23 mouse cellular contexts compared by ENCODE assay signal in the genomic region with DNA sequence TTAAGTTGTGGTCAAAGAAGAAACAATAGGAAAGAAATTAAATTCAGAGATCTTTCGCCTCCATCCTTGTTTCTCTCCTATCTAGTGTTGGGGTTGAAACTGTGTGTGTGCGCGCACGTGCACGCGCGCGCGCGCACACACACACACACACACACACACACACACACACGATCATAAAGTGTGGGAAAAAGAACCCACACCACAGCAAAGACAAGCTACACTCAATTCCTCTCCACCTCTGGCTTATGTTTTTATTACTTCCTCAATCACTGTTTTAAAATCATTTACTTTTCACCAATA. TPM values are rescaled to one million over a fixed set of nuclear protein-coding genes. Genes with fewer than 3 reads are reported as not detected.
A peak's percentile ranks its signal among the peaks of the same experiment; 100 is the strongest.
DNase-seq lines count a peak whose midpoint lies in the region; ATAC-seq and TF ChIP-seq lines count a peak whose summit lies in the region.
"Had no signal": no experiment of that assay in that cellular context is flagged by ENCODE, and none has a peak within 500 bp of the region (broad histone marks: within the 10 kb centered on the region; RNA-seq: fewer than 3 reads in every experiment).

No protein-coding gene starts in this region.

- H3K79me2 ChIP-seq in liver, adult 2 months (ENCODE audit: control insufficient read depth, insufficient read depth, low read length) = peaks cover 47% of the 10 kb centered on the region
- peaks cover 88% of the 10 kb centered on the region for H3K79me2 ChIP-seq in MEL (ENCODE audit: control insufficient read depth, insufficient read depth, low read length, poor library complexity)
- peaks cover 100% of the 10 kb centered on the region for H3K79me2 ChIP-seq in myocyte (ENCODE audit: control insufficient read depth, insufficient read depth)

- no peak for ATAC-seq in intestine, embryonic 16.5 days
- ATAC-seq in intestine, embryonic 15.5 days = no peak
- no peak for ATAC-seq in CD4-positive, CD25-positive, alpha-beta regulatory T cell, adult 4 months
- ATAC-seq: activated CD4-positive, CD25-positive, alpha-beta regulatory T cell, adult 4 months; forebrain, postnatal 0 days; hindbrain, postnatal 0 days had no signal

- no peak for TF ChIP-seq CTCF in liver, adult 2 months (IDR thresholded peaks at IDR 0.05; ENCODE audit: low read depth, low read length)
- TF ChIP-seq CTCF in MEL (IDR thresholded peaks at IDR 0.05 in 2 of 3, conservative IDR thresholded peaks at IDR 0.05 in 1 of 3; ENCODE audit: control insufficient read depth in 1 of 3, insufficient read depth in 1 of 3, low read depth in 2 of 3, low read length in 3 of 3, poor library complexity in 1 of 3, severe bottlenecking in 1 of 3) = no peak
- TF ChIP-seq CTCF in thymus, adult 2 months (IDR thresholded peaks at IDR 0.05; ENCODE audit: borderline replicate concordance, control insufficient read depth, extremely low read depth, insufficient read depth, low read length, poor library complexity) = no peak

- TF ChIP-seq RAD21 in MEL (IDR thresholded peaks at IDR 0.05; ENCODE audit: low read depth, low read length) = no peak

- no peak for TF ChIP-seq POLR2A in liver, adult 2 months (IDR thresholded peaks at IDR 0.05; ENCODE audit: extremely low read depth, insufficient read depth, low read length)
- no peak for TF ChIP-seq POLR2A in MEL (IDR thresholded peaks at IDR 0.05; ENCODE audit: control insufficient read depth in 1 of 2, insufficient read depth in 1 of 2, low read depth in 1 of 2, low read length in 2 of 2, poor library complexity in 1 of 2)
- no peak for TF ChIP-seq POLR2A in myocyte (IDR thresholded peaks at IDR 0.05; ENCODE audit: insufficient read length, low read depth)
- no peak for TF ChIP-seq POLR2A in thymus, adult 2 months (IDR thresholded peaks at IDR 0.05; ENCODE audit: control insufficient read depth, extremely low read depth, insufficient read depth, low read length, poor library complexity)

- no peak for DNase-seq in liver, adult 2 months (ENCODE audit: extremely low read depth, low read depth, low spot score)
- DNase-seq in liver (no peak), MEL (ENCODE audit: low read depth, low spot score) (no peak)
- no peak for DNase-seq in thymus, adult 2 months
- DNase-seq: adrenal gland, postnatal 14 days; cerebellum, adult 11-12 months; cerebellum, adult 9-10 months; cerebellum, postnatal 25 days; forebrain, postnatal 0 days; gastrocnemius, postnatal 36 days; heart, postnatal 14 days had no signal

- TF ChIP-seq EP300 in MEL (IDR thresholded peaks at IDR 0.05; ENCODE audit: low read depth in 1 of 2, low read length in 2 of 2) = 0 out of 4 replicates have a peak, but pooled peaks of 1 of the 2 experiments have one; percentile 13

- peaks cover 38% of the 10 kb centered on the region for H3K4me1 ChIP-seq in intestine, embryonic 16.5 days (ENCODE audit: control insufficient read depth, insufficient read depth, low read length)
- peaks cover 25% of the 10 kb centered on the region for H3K4me1 ChIP-seq in intestine, embryonic 15.5 days (replicated peaks)
- H3K4me1 ChIP-seq in liver, adult 2 months (ENCODE audit: control insufficient read depth, insufficient read depth, low read length) = peaks cover 51% of the 10 kb centered on the region
- H3K4me1 ChIP-seq in MEL (ENCODE audit: control insufficient read depth in 1 of 2, insufficient read depth in 2 of 2, low read length in 2 of 2) = peaks cover 16 to 20% of the 10 kb centered on the region in 2 experiments
- H3K4me1 ChIP-seq in thymus, adult 2 months (replicated peaks; ENCODE audit: control insufficient read depth, insufficient read depth, low read length) = peaks cover 9% of the 10 kb centered on the region

- no peak overlapping the region for H3K4me3 ChIP-seq in intestine, embryonic 16.5 days (ENCODE audit: low read length)
- no peak overlapping the region for H3K4me3 ChIP-seq in intestine, embryonic 15.5 days (replicated peaks)
- H3K4me3 ChIP-seq in liver, adult 2 months (ENCODE audit: insufficient read depth, low read depth, low read length) = no peak overlapping the region
- H3K4me3 ChIP-seq in MEL (ENCODE audit: control insufficient read depth in 1 of 2, insufficient read depth in 1 of 2, low read depth in 2 of 2, low read length in 2 of 2) (no peak overlapping the region), myocyte (no peak overlapping the region)
- H3K4me3 ChIP-seq in thymus, adult 2 months (ENCODE audit: control insufficient read depth, insufficient read depth, low read length) = no peak overlapping the region
- H3K4me3 ChIP-seq: embryonic facial prominence, embryonic 13.5 days; forebrain, embryonic 12.5 days; heart, embryonic 15.5 days; hindbrain, embryonic 13.5 days had no signal

- no peaks in the 10 kb centered on the region for H3K9me3 ChIP-seq in intestine, embryonic 16.5 days (ENCODE audit: control insufficient read depth, low read length)
- H3K9me3 ChIP-seq in intestine, embryonic 15.5 days = no peaks in the 10 kb centered on the region
- no peaks in the 10 kb centered on the region for H3K9me3 ChIP-seq in MEL (replicated peaks; ENCODE audit: insufficient read depth, low read length)
- H3K9me3 ChIP-seq: embryonic facial prominence, embryonic 13.5 days; forebrain, embryonic 12.5 days; heart, embryonic 15.5 days; hindbrain, embryonic 13.5 days had no signal

- no peak overlapping the region for H3K4me2 ChIP-seq in intestine, embryonic 16.5 days (ENCODE audit: low read depth, low read length)
- no peak overlapping the region for H3K4me2 ChIP-seq in intestine, embryonic 15.5 days (replicated peaks)
- H3K4me2 ChIP-seq in myocyte (ENCODE audit: low read depth) = peak overlapping the region; percentile 61
- H3K4me2 ChIP-seq: embryonic facial prominence, embryonic 13.5 days; forebrain, embryonic 12.5 days; heart, embryonic 11.5 days; heart, embryonic 15.5 days; hindbrain, embryonic 13.5 days had no signal

- 0 out of 2 replicates have a peak overlapping the region, but pooled peaks have one; percentile 17 for H3K27ac ChIP-seq in intestine, embryonic 16.5 days (ENCODE audit: low read length)
- H3K27ac ChIP-seq in intestine, embryonic 15.5 days = no peak overlapping the region
- peak overlapping the region; percentile 93 for H3K27ac ChIP-seq in liver, adult 2 months (replicated peaks; ENCODE audit: insufficient read depth, low read depth, low read length)
- H3K27ac ChIP-seq in MEL (ENCODE audit: control insufficient read depth, low read depth, low read length) = no peak overlapping the region
- H3K27ac ChIP-seq in thymus, adult 2 months (ENCODE audit: control insufficient read depth, insufficient read depth, low read length) = no peak overlapping the region
- H3K27ac ChIP-seq: embryonic facial prominence, embryonic 13.5 days; forebrain, embryonic 12.5 days; heart, embryonic 15.5 days; hindbrain, embryonic 13.5 days; hindbrain, postnatal 0 days had no signal

- H3K9ac ChIP-seq in intestine, embryonic 16.5 days (ENCODE audit: low read depth, low read length) = no peak overlapping the region
- H3K9ac ChIP-seq in intestine, embryonic 15.5 days = no peak overlapping the region
- no peak overlapping the region for H3K9ac ChIP-seq in liver, adult 2 months (ENCODE audit: low read depth, low read length)
- no peak overlapping the region for H3K9ac ChIP-seq in MEL (ENCODE audit: control insufficient read depth, low read depth, low read length, poor library complexity, severe bottlenecking)
- H3K9ac ChIP-seq: embryonic facial prominence, embryonic 13.5 days; forebrain, embryonic 12.5 days; forebrain, postnatal 0 days; heart, embryonic 15.5 days; hindbrain, embryonic 13.5 days had no signal

- no peaks in the 10 kb centered on the region for H3K27me3 ChIP-seq in intestine, embryonic 16.5 days (replicated peaks; ENCODE audit: control insufficient read depth, insufficient read depth, low read length)
- no peaks in the 10 kb centered on the region for H3K27me3 ChIP-seq in intestine, embryonic 15.5 days (replicated peaks)
- no peaks in the 10 kb centered on the region for H3K27me3 ChIP-seq in liver, adult 2 months (ENCODE audit: control insufficient read depth, insufficient read depth, low read length)
- no peaks in the 10 kb centered on the region for H3K27me3 ChIP-seq in MEL (ENCODE audit: control insufficient read depth in 1 of 2, insufficient read depth in 2 of 2, low read length in 2 of 2)
- no peaks in the 10 kb centered on the region for H3K27me3 ChIP-seq in myocyte (ENCODE audit: control insufficient read depth, insufficient read depth, insufficient read length)
- no peaks in the 10 kb centered on the region for H3K27me3 ChIP-seq in thymus, adult 2 months (ENCODE audit: control insufficient read depth, insufficient read depth, low read length)
- H3K27me3 ChIP-seq: embryonic facial prominence, embryonic 13.5 days; forebrain, embryonic 12.5 days; heart, embryonic 15.5 days; hindbrain, embryonic 13.5 days; Patski had no signal

- H3K36me3 ChIP-seq in intestine, embryonic 16.5 days (ENCODE audit: control insufficient read depth, insufficient read depth, low read length) = no peaks in the 10 kb centered on the region; the same call in 1 of the 2 replicates
- H3K36me3 ChIP-seq in intestine, embryonic 15.5 days = 0 out of 2 replicates have a peak, but pooled peaks cover 4% of the 10 kb centered on the region
- peaks cover 9% of the 10 kb centered on the region; the same call in 1 of the 2 replicates for H3K36me3 ChIP-seq in liver, adult 2 months (ENCODE audit: control insufficient read depth, insufficient read depth, low read length)
- H3K36me3 ChIP-seq in MEL (ENCODE audit: control insufficient read depth in 1 of 2, insufficient read depth in 2 of 2, low read length in 2 of 2) = peaks cover 32 to 52% of the 10 kb centered on the region in 2 experiments
- peaks cover 18% of the 10 kb centered on the region for H3K36me3 ChIP-seq in myocyte (ENCODE audit: control insufficient read depth, insufficient read depth)
- H3K36me3 ChIP-seq in thymus, adult 2 months (ENCODE audit: control insufficient read depth, insufficient read depth, low read length) = peaks cover 6% of the 10 kb centered on the region; the same call in 1 of the 2 replicates

- no peak overlapping the region for H3ac ChIP-seq in myocyte (ENCODE audit: control insufficient read depth, insufficient read length)

- 89% methylated on average over 11 of the region's 11 CpGs for WGBS in intestine, embryonic 16.5 days
- WGBS in intestine, embryonic 15.5 days = 94% methylated on average over 11 of the region's 11 CpGs
- WGBS in liver, adult 2 months = 77% methylated on average over 11 of the region's 11 CpGs
- 75% methylated on average over 11 of the region's 11 CpGs for WGBS in thymus, adult 2 months

RNA-seq across cellular contexts. Expression of a gene that starts 5.5 kb away (rescaled TPM):
- polyA plus RNA-seq in intestine, embryonic 16.5 days (2015; fragmentation: Nextera tagmentation; extraction: Ambion mirVana) = 142 and 168 TPM in 2 replicates
- 88.5 and 103 TPM in 2 replicates for polyA plus RNA-seq in intestine, embryonic 15.5 days (2015; fragmentation: Nextera tagmentation; extraction: Ambion mirVana)
- 10.9 and 11.7 TPM in 2 replicates for total RNA-seq in liver, adult 2 months (2014; rRNA removed)
- polyA plus RNA-seq in liver, adult 2 months (2012; rRNA removed) = 2.4 and 3.3 TPM in 2 replicates
- total RNA-seq in MEL (2012; rRNA removed) = 25.0 and 32.2 TPM in 2 replicates
- polyA plus RNA-seq in MEL (2012; ENCODE audit: insufficient read depth in 1 of 2, insufficient read length in 2 of 2, low read depth in 1 of 2, low replicate concordance in 2 of 2, missing spikeins in 1 of 2) = 10 to 100 TPM in 1 of 2 experiments, not detected in 1; 33.8 TPM
- polyA plus RNA-seq in myocyte (2012; fragmentation: generic; extraction: Trizol) = 6.7 TPM
- 178 and 233 TPM in 2 replicates for polyA plus RNA-seq in thymus, adult 2 months (2012; rRNA removed)
- 10 to 100 TPM; 12.2 to 12.5 TPM for polyA plus RNA-seq in CD4-positive, CD25-positive, alpha-beta regulatory T cell, adult 4 months (2017; shearing (Covaris generic))

RNA-seq across cellular contexts. Expression of a gene that starts 5.7 kb away (rescaled TPM):
- polyA plus RNA-seq in intestine, embryonic 16.5 days (2015; fragmentation: Nextera tagmentation; extraction: Ambion mirVana) = 162 and 177 TPM in 2 replicates
- 201 and 230 TPM in 2 replicates for polyA plus RNA-seq in intestine, embryonic 15.5 days (2015; fragmentation: Nextera tagmentation; extraction: Ambion mirVana)
- total RNA-seq in liver, adult 2 months (2014; rRNA removed) = 23.0 and 29.8 TPM in 2 replicates
- polyA plus RNA-seq in liver, adult 2 months (2012; rRNA removed) = 18.1 and 18.8 TPM in 2 replicates
- total RNA-seq in MEL (2012; rRNA removed) = 64.2 and 76.9 TPM in 2 replicates
- 10 to 100 TPM in 1 of 2 experiments, not detected in 1; 77.4 TPM for polyA plus RNA-seq in MEL (2012; ENCODE audit: insufficient read depth in 1 of 2, insufficient read length in 2 of 2, low read depth in 1 of 2, low replicate concordance in 2 of 2, missing spikeins in 1 of 2)
- 44.2 TPM for polyA plus RNA-seq in myocyte (2012; fragmentation: generic; extraction: Trizol)
- 43.2 and 70.4 TPM in 2 replicates for polyA plus RNA-seq in thymus, adult 2 months (2012; rRNA removed)
- polyA plus RNA-seq in CD4-positive, CD25-positive, alpha-beta regulatory T cell, adult 4 months (2017; shearing (Covaris generic)) = 10 to 100 TPM; 20.4 to 38.9 TPM

RNA-seq across cellular contexts. Expression of a gene that starts 43.8 kb away (rescaled TPM):
- polyA plus RNA-seq in intestine, embryonic 16.5 days (2015; fragmentation: Nextera tagmentation; extraction: Ambion mirVana) = 73.5 and 74.6 TPM in 2 replicates
- 65.8 and 69.7 TPM in 2 replicates for polyA plus RNA-seq in intestine, embryonic 15.5 days (2015; fragmentation: Nextera tagmentation; extraction: Ambion mirVana)
- total RNA-seq in liver, adult 2 months (2014; rRNA removed) = 39.0 and 41.5 TPM in 2 replicates
- polyA plus RNA-seq in liver, adult 2 months (2012; rRNA removed) = 51.6 and 61.2 TPM in 2 replicates
- 147 and 174 TPM in 2 replicates for total RNA-seq in MEL (2012; rRNA removed)
- polyA plus RNA-seq in MEL (2012; ENCODE audit: insufficient read depth in 1 of 2, insufficient read length in 2 of 2, low read depth in 1 of 2, low replicate concordance in 2 of 2, missing spikeins in 1 of 2) (100 to 1,000 TPM in 1 of 2 experiments, not detected in 1; 199 TPM), myocyte (2012; fragmentation: generic; extraction: Trizol) (45.6 TPM)
- polyA plus RNA-seq in thymus, adult 2 months (2012; rRNA removed) = 84.4 and 88.0 TPM in 2 replicates
- polyA plus RNA-seq in CD4-positive, CD25-positive, alpha-beta regulatory T cell, adult 4 months (2017; shearing (Covaris generic)) = 100 to 1,000 TPM in 1 of 2 experiments, 10 to 100 TPM in 1; 75.2 to 122 TPM

Comparison
In these comparisons a context has a peak if more than half of its experiments do, and no peak if none do; other contexts are left out.
1. H3K27ac ChIP-seq: peak in intestine, embryonic 16.5 days (single experiment) and liver, adult 2 months (single experiment); none in intestine, embryonic 15.5 days (single experiment), MEL (single experiment) and thymus, adult 2 months (single experiment).